ENCODE assay signal across 8 mouse cellular contexts in the genomic region with DNA sequence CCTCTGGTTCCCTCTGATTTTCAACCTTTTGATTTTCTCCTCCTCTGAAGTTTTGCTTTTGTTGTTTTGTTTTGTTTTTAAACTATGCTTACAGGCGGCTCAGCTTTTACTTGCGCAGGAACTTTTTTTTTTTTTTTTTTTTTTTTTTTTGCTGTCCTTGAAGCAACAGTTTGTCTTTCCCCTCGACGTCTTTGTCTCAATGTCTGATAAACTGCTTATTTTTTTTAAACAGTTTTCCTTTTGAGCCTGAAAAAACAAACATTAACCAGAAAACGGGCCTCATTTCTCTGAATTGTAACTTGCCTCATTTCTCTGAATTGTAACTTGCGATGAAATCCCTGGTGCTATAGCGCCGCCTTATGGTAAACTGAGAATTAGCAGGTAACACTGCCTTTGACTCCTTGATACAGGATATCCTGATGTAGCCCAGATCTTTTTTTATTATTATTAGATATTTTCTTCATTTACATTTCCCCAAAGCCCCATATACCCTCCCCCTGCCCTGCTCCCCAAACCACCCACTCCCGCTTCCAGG. TPM values are rescaled to one million over a fixed set of nuclear protein-coding genes. Genes with fewer than 3 reads are reported as not detected.
DNase-seq lines count a peak whose midpoint lies in the region; ATAC-seq lines count a peak whose summit lies in the region.
"Had no signal": no experiment of that assay in that cellular context is flagged by ENCODE, and none has a peak within 500 bp of the region (broad histone marks: within the 10 kb centered on the region; RNA-seq: fewer than 3 reads in every experiment).

No protein-coding gene starts in this region.

- no peak overlapping the region for H3K4me2 ChIP-seq in kidney, embryonic 14.5 days (replicated peaks; ENCODE audit: low read depth, low read length)

- H3K27ac ChIP-seq in kidney, embryonic 14.5 days (ENCODE audit: low read depth, low read length), result no peak overlapping the region
- H3K27ac ChIP-seq: macrophage had no signal

- H3K36me3 ChIP-seq in kidney, embryonic 14.5 days (ENCODE audit: control insufficient read depth, insufficient read depth, low read length), result no peaks in the 10 kb centered on the region

- no peak overlapping the region for H3K4me3 ChIP-seq in kidney, embryonic 14.5 days (ENCODE audit: low read length)

- no peaks in the 10 kb centered on the region for H3K4me1 ChIP-seq in kidney, embryonic 14.5 days (ENCODE audit: control insufficient read depth, insufficient read depth, low read length)

- peak; percentile 52 for DNase-seq in kidney, adult 11 months
- peak; percentile 60 for DNase-seq in ES-CJ7 (ENCODE audit: low read depth, low spot score)
- DNase-seq in adrenal gland, adult 8-10 months, result peak; percentile 21
- peak; percentile 54 to 72 for DNase-seq in left cerebral cortex, postnatal 25 days (ENCODE audit: low spot score in 2 of 2)
- DNase-seq in retina, postnatal 7 days (ENCODE audit: low read depth, low spot score), result peak; percentile 25

- no peaks in the 10 kb centered on the region for H3K27me3 ChIP-seq in kidney, embryonic 14.5 days (ENCODE audit: control insufficient read depth, insufficient read depth, low read length)

- intact Hi-C loops in left cerebral cortex, postnatal 25 days (cut with DNase I), result loop anchor here (1.0 to 5.0 kb wide), 3 partner anchors 525 to 1755 kb away; a partner anchor contains a TSS

- no peak overlapping the region for H3K9ac ChIP-seq in kidney, embryonic 14.5 days (ENCODE audit: low read depth, low read length)

- 46% methylated on average over 9 of the region's 9 CpGs for WGBS in kidney, embryonic 14.5 days

- no peaks in the 10 kb centered on the region for H3K9me3 ChIP-seq in kidney, embryonic 14.5 days (ENCODE audit: control insufficient read depth, low read length)

- no peak for ATAC-seq in kidney, embryonic 14.5 days (ENCODE audit: low FRiP score, low TSS enrichment)
- ATAC-seq in frontal cortex, adult (ENCODE audit: low TSS enrichment), result peak; percentile 70; the same call in 1 of the 2 replicates

RNA-seq across cellular contexts. Expression of a gene that starts 52.0 kb away (rescaled TPM):
- polyA plus RNA-seq in kidney, embryonic 14.5 days (2014; fragmentation: Nextera tagmentation; extraction: Ambion mirVana), result 5.7 and 11.8 TPM in 2 replicates
- 100 to 1,000 TPM in 3 of 4 experiments, 10 to 100 TPM in 1; 98.8 to 150 (median 116) TPM for total RNA-seq in adrenal gland, adult 8-10 months (2022)
- 10 to 100 TPM; 69.8 to 90.9 TPM for total RNA-seq in left cerebral cortex, postnatal 25 days (2021)
